Mouse (Mus musculus) C2C12 (cell line): ENCODE results near the gene Ube2z.

Experiments used
- CEBPB ChIP-seq: IDR thresholded peaks from one replicate; pipeline ENCODE4 v1.6.1; 2011; ENCODE audit warnings: low read depth, mild to moderate bottlenecking, control low read depth, moderate library complexity
- CTCF ChIP-seq: IDR thresholded peaks from one replicate; pipeline ENCODE4 v1.5.1; 2011; ENCODE audit not compliant: control insufficient read depth, insufficient read depth, insufficient read length
- MAX ChIP-seq: IDR thresholded peaks from one replicate; pipeline ENCODE4 v1.6.1; 2011; ENCODE audit warnings: mild to moderate bottlenecking, control low read depth
- MYOD1 ChIP-seq: IDR thresholded peaks from one replicate; pipeline ENCODE4 v1.6.1; 2011; ENCODE audit warnings: low read depth; ENCODE audit not compliant: control insufficient read depth, insufficient read length
- MYOG ChIP-seq: IDR thresholded peaks from one replicate; pipeline ENCODE4 v1.6.1; 2011; ENCODE audit not compliant: control insufficient read depth, insufficient read length; ENCODE audit errors: extremely low read depth
- USF1 ChIP-seq: IDR thresholded peaks from one replicate; pipeline ENCODE4 v1.6.1; 2011; ENCODE audit warnings: low read depth, mild to moderate bottlenecking, control low read depth, moderate library complexity

DNA sequence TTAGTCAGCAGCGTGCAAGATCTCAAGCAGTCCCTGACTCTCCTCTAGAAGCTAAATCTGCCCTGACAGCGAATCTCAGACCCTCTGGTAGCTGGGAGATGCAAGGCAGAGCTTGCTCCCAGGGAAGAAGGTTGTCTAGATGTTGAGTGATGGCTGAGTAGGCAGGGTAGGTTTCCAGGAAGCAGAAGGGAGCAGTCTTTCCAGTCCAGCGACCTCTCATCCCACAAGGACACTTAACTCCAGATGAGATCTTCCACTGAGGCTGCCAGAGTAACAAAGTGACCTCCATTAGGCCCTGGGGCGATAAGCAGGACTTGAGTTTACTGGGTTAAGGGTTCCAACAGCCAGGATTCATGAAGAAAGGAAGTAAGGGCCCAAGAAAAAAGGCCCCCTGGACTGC lies 44.6 kb downstream of the Ube2z start:
- no peak for TF ChIP-seq CTCF
- TF ChIP-seq MAX = no peak
- TF ChIP-seq USF1 = no peak
- TF ChIP-seq CEBPB = no peak
- no peak for TF ChIP-seq MYOG
- TF ChIP-seq MYOD1 = no peak
